Mouse (Mus musculus) E14TG2a.4 (cell line): ENCODE measurements around the gene Pitx3.

Source experiments
- CTCF ChIP-seq: conservative IDR thresholded peaks from 2 replicates; pipeline ENCODE4 v1.5.1; 2014; ENCODE audit warnings: low read length
- NANOG ChIP-seq: IDR thresholded peaks from 2 replicates; pipeline ENCODE4 v1.6.1; 2014; ENCODE audit warnings: borderline replicate concordance, low read length, mixed read lengths

DNA sequence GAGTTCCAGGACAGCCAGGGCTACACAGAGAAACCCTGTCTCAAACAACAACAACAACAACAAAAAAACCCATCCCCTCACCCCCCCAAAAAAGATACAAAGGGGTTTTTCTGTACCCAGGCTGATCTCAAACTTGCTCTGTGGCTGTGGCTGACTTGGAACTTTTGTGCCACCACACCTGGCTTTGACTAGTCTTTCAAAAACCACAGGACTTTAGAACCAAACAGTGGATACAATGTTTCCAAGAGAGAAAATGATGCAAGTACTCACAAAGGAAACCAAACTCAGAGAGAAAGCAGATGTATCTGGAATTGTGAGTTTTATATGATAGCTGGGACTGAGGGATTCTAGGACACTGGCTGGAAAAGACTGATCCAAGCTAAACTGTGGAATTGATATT, 23.5 kb downstream of the Pitx3 start:
- TF ChIP-seq CTCF (no peak), NANOG (no peak)
